Mouse (Mus musculus) forebrain, embryonic 15.5 days (tissue): ENCODE measurements around the gene Hdac1. TPM values are rescaled to one million over a fixed set of nuclear protein-coding genes. Genes with fewer than 3 reads are reported as not detected.
A peak's percentile ranks its signal among the peaks of the same experiment; 100 is the strongest.

Experiments
- ATAC-seq: fragments of 200-750 bp; cut with Nextera tagmentation; replicated peaks from 2 replicates; pipeline ENCODE4 v1.8.0; 2017; ENCODE audit warnings: mild to moderate bottlenecking, moderate TSS enrichment, moderate library complexity
- H3K27ac ChIP-seq: fragments of 300-500 bp; sonication (generic); replicated peaks from 2 replicates; pipeline ENCODE4 v1.5.1; 2015; ENCODE audit warnings: mild to moderate bottlenecking, inconsistent platforms
- H3K27me3 ChIP-seq: fragments of 300-500 bp; sonication (generic); 2 replicates; pipeline ENCODE4 v1.6.1; 2015; ENCODE audit warnings: inconsistent platforms
- H3K36me3 ChIP-seq: fragments of 300-500 bp; sonication (generic); 2 replicates; pipeline ENCODE4 v1.6.1; 2015; ENCODE audit warnings: mild to moderate bottlenecking, inconsistent platforms
- H3K4me1 ChIP-seq: fragments of 300-500 bp; sonication (generic); 2 replicates; pipeline ENCODE4 v1.6.1; 2015; ENCODE audit warnings: inconsistent platforms
- H3K4me2 ChIP-seq: fragments of 300-500 bp; sonication (generic); replicated peaks from 2 replicates; pipeline ENCODE4 v1.6.1; 2015; ENCODE audit warnings: mild to moderate bottlenecking, inconsistent platforms
- H3K4me3 ChIP-seq: fragments of 300-500 bp; sonication (generic); 2 replicates; pipeline ENCODE4 v1.5.1; 2015; ENCODE audit warnings: mild to moderate bottlenecking, inconsistent platforms
- H3K9ac ChIP-seq: fragments of 300-500 bp; sonication (generic); replicated peaks from 2 replicates; pipeline ENCODE4 v1.6.1; 2015; ENCODE audit warnings: mild to moderate bottlenecking, inconsistent platforms
- H3K9me3 ChIP-seq: fragments of 300-500 bp; sonication (generic); 2 replicates; pipeline ENCODE4 v1.6.1; 2016; ENCODE audit warnings: inconsistent platforms
- WGBS: fragments of 180-500 bp; shearing (Covaris S2); methylation state at CpG from one replicate; pipeline ENCODE4 v1.1.7; 2015; ENCODE audit warnings: mixed read lengths; 5-methylcytosine and 5-hydroxymethylcytosine counted together
- polyA plus RNA-seq: library from polyadenylated mRNA; unstranded; fragments of >200 nt; fragmentation: Nextera tagmentation; extraction: Ambion mirVana; gene quantifications from 2 replicates; pipeline ENCODE4 v1.2.1, GENCODE M21; 2015

Hdac1 gene
- 119 and 130 TPM in 2 replicates for polyA plus RNA-seq

- peak within 1 kb of the TSS; percentile 64 for H3K4me2 ChIP-seq
- H3K4me3 ChIP-seq = peak within 1 kb of the TSS; percentile 83
- ATAC-seq = peak; percentile 99
- no peaks in the 10 kb centered on the region for H3K9me3 ChIP-seq
- H3K4me1 ChIP-seq = peaks cover 15% of the 10 kb centered on the region
- 0% methylated on average over 40 of the region's 46 CpGs for WGBS
- peak within 1 kb of the TSS; percentile 77 for H3K27ac ChIP-seq
- 0 out of 2 replicates have a peak, but pooled peaks cover 2% of the 10 kb centered on the region for H3K36me3 ChIP-seq
- H3K9ac ChIP-seq = peak within 1 kb of the TSS; percentile 87
- no peaks in the 10 kb centered on the region for H3K27me3 ChIP-seq
These were observed at the start of gene Hdac1 for GRCm38 (mm10) chr4:129542592-129543141. TSS of gene Hdac1 (minus strand) at chr4:129542713.

DNA sequence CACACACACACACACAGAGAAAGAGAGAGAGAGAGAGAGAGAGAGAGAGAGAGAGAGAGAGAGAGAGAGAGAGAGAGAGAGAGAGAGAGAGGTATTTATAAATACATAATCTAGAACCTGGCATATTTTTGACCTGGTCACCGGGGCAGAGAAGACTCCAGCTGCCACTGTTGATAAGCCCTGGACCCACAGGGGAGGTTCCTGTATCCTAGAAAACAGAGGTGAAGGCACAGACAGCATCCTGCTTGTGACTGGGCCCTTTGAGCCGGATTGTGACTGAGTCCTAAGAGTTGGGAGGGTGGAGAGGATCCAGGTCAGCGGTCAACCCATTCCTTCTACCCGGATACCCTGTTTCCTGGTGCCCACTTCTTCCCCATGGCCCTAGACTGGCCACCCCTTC, 46.4 kb upstream of the Hdac1 start:
- Histone ChIP-seq H3K9ac (no peak overlapping the region), H3K9me3 (no peaks in the 10 kb centered on the region), H3K4me2 (no peak overlapping the region), H3K27ac (no peak overlapping the region), H3K4me1 (peaks cover 10% of the 10 kb centered on the region), H3K4me3 (no peak overlapping the region), H3K36me3 (peaks cover 37% of the 10 kb centered on the region), H3K27me3 (0 out of 2 replicates have a peak, but pooled peaks cover 2% of the 10 kb centered on the region)
- no peak for ATAC-seq
- 85% methylated on average over 4 of the region's 4 CpGs for WGBS

- Histone ChIP-seq H3K4me2 (no peak overlapping the region), H3K27ac (no peak overlapping the region)
These were observed 44.4 kb upstream of the Hdac1 start for GRCm38 (mm10) chr4:129586943-129587342.

DNA sequence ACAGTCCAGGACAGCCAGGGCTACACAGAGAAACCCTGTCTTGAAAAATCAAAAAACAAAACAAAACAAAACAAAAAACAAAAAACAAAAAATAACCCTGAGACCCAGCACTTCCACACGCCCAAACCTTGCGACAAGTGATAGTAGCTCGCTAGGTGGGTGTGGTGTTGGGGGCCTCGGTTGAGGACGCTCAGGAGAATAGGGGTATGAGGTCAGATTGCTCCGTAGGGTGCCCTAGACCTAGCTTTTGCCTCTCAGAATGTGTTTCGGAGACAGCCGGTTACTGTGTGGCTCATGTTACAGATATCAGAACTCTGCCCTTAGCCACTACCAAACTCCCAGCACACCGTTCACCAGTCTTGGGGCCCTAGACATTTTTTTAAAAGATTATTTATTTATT, 43.3 kb upstream of the Hdac1 start:
- Histone ChIP-seq H3K4me3 (no peak overlapping the region), H3K36me3 (peaks cover 9% of the 10 kb centered on the region), H3K27ac (no peak overlapping the region), H3K9me3 (no peaks in the 10 kb centered on the region), H3K27me3 (0 out of 2 replicates have a peak, but pooled peaks cover 2% of the 10 kb centered on the region), H3K4me2 (no peak overlapping the region), H3K9ac (no peak overlapping the region), H3K4me1 (peaks cover 10% of the 10 kb centered on the region)
- no peak for ATAC-seq
- 83% methylated on average over 9 of the region's 9 CpGs for WGBS

More at GRCm38 (mm10) chr4:129586943-129587342, 44.4 kb upstream of the Hdac1 start:
- H3K36me3 ChIP-seq = peaks cover 20% of the 10 kb centered on the region
- H3K4me3 ChIP-seq = no peak overlapping the region
- 21% methylated on average over 1 of the region's 1 CpGs for WGBS
- 0 out of 2 replicates have a peak, but pooled peaks cover 2% of the 10 kb centered on the region for H3K27me3 ChIP-seq
- ATAC-seq = no peak
- peaks cover 10% of the 10 kb centered on the region for H3K4me1 ChIP-seq
- H3K9ac ChIP-seq = no peak overlapping the region
- no peaks in the 10 kb centered on the region for H3K9me3 ChIP-seq

DNA sequence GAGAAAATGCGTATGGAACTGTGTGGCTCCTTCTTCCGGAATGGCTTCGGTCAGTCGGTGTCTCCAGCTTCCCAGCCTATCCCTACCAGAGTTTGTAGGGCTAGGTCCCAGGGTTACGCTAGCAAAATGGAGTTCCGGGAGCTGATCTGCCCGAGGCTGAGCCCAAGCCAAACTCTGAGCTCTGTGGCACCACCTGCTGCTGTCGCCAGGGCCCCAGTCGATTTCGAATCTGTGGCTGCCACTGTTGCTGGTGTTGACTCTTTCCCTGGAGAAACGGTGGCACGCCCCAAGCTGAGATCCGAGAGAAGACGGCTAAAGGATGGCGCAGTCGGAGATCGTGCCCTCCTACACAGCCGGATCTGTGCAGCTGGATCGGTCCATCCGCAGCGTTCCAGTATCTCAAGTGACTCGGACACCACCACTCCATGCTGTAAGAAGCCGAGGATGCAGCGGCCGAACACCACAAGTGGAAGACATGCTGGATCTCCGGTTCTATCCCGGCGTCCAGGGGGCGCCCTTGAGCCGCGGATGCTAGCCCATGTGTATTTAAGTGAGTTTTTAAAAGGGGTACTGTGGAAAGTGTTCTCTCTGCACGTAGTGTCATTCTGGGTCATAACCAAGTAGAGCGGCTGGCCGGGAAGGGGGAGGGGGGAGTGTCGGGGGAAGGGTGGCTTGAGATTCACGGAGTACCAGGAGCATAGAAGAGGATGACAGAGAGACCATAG, 42.5 kb upstream of the Hdac1 start:
- no peaks in the 10 kb centered on the region for H3K9me3 ChIP-seq
- 2% methylated on average over 36 of the region's 36 CpGs for WGBS
- H3K36me3 ChIP-seq = 0 out of 2 replicates have a peak, but pooled peaks cover 1% of the 10 kb centered on the region
- peak; percentile 57 for ATAC-seq
- 0 out of 2 replicates have a peak, but pooled peaks cover 2% of the 10 kb centered on the region for H3K27me3 ChIP-seq
- peaks cover 10% of the 10 kb centered on the region for H3K4me1 ChIP-seq
- H3K4me2 ChIP-seq = peak overlapping the region; percentile 48
- H3K27ac ChIP-seq = no peak overlapping the region
- peak overlapping the region; percentile 29; the same call in 1 of the 2 replicates for H3K9ac ChIP-seq
- H3K4me3 ChIP-seq = peak overlapping the region; percentile 37

DNA sequence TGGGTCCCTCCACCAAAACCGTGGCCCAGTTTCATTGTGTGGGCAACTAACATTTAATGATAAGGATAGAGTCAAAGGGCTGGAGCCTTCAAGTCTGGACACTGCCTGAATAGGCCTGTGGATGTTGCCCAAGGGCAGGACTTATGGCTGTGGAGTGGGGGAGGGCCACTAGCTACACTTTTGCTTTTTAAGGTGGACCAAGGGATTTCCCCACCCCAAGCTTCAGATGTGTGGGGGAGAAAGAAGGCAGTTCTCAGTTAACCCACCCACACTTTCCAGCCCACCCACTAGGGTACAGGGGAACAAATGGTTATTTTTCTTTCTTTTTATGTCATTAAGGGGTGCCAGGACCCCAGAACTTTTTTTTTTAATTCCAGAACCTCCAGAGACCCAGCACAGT, 41.9 kb upstream of the Hdac1 start:
- ATAC-seq = no peak
- Histone ChIP-seq H3K4me3 (peak overlapping the region; percentile 37), H3K27me3 (0 out of 2 replicates have a peak, but pooled peaks cover 2% of the 10 kb centered on the region), H3K36me3 (no peaks in the 10 kb centered on the region), H3K4me2 (peak overlapping the region; percentile 48; the same call in 1 of the 2 replicates), H3K4me1 (peaks cover 10% of the 10 kb centered on the region), H3K27ac (no peak overlapping the region), H3K9ac (no peak overlapping the region), H3K9me3 (no peaks in the 10 kb centered on the region)
- 82% methylated on average over 1 of the region's 1 CpGs for WGBS

- H3K27me3 ChIP-seq = 0 out of 2 replicates have a peak, but pooled peaks cover 2% of the 10 kb centered on the region
- no peak overlapping the region for H3K9ac ChIP-seq
- no peak overlapping the region for H3K4me3 ChIP-seq
- no peak overlapping the region for H3K4me2 ChIP-seq
- no peaks in the 10 kb centered on the region for H3K36me3 ChIP-seq
- WGBS = 79% methylated on average over 1 of the region's 1 CpGs
- H3K27ac ChIP-seq = no peak overlapping the region
- H3K4me1 ChIP-seq = peaks cover 10% of the 10 kb centered on the region
- ATAC-seq = no peak
- no peaks in the 10 kb centered on the region for H3K9me3 ChIP-seq
These were observed 39.7 kb upstream of the Hdac1 start for GRCm38 (mm10) chr4:129582251-129582650.

DNA sequence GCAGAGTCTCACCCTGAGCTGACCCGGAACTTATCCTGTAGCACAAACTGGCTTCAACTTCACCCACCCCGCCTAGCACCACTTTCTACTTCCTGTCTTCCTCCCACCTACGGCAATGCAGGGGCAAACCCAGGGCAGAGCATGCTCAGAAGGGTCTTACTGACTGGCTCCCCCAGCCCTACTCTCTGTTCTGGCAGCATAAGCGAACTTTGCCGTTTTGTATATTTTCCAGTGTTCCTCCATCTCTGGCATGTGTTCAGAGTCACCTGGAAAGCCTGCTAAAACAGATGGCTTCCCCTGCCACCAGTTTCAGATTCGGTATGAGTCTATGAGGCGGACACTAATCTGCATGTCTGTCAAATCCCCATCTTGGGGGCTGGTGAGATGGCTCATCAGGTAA, 37.8 kb upstream of the Hdac1 start:
- no peak overlapping the region for H3K9ac ChIP-seq
- no peak overlapping the region for H3K4me2 ChIP-seq
- H3K9me3 ChIP-seq = no peaks in the 10 kb centered on the region
- H3K4me3 ChIP-seq = no peak overlapping the region
- peaks cover 14% of the 10 kb centered on the region for H3K4me1 ChIP-seq
- no peak overlapping the region for H3K27ac ChIP-seq
- H3K36me3 ChIP-seq = no peaks in the 10 kb centered on the region
- no peak for ATAC-seq
- 0 out of 2 replicates have a peak, but pooled peaks cover 2% of the 10 kb centered on the region for H3K27me3 ChIP-seq
- 72% methylated on average over 7 of the region's 7 CpGs for WGBS

- Histone ChIP-seq H3K9ac (no peak within 1 kb of the TSS), H3K27ac (no peak within 1 kb of the TSS), H3K4me2 (no peak within 1 kb of the TSS), H3K27me3 (no peaks in the 10 kb centered on the region), H3K9me3 (no peaks in the 10 kb centered on the region), H3K36me3 (no peaks in the 10 kb centered on the region), H3K4me1 (peaks cover 5% of the 10 kb centered on the region; the same call in 1 of the 2 replicates), H3K4me3 (no peak within 1 kb of the TSS)
- 95% methylated on average over 5 of the region's 5 CpGs for WGBS
- no peak for ATAC-seq
These were observed 36.0 kb upstream of the Hdac1 start, which contains the start of gene Fam167b for GRCm38 (mm10) chr4:129578466-129578865. TSS of gene Fam167b (minus strand) at chr4:129578549.

GRCm38 (mm10) chr4:129577688-129578087, 35.2 kb upstream of the Hdac1 start:
- no peak overlapping the region for H3K4me3 ChIP-seq
- H3K9me3 ChIP-seq = no peaks in the 10 kb centered on the region
- no peak overlapping the region for H3K27ac ChIP-seq
- H3K36me3 ChIP-seq = no peaks in the 10 kb centered on the region
- 81% methylated on average over 7 of the region's 7 CpGs for WGBS
- H3K4me1 ChIP-seq = peaks cover 5% of the 10 kb centered on the region; the same call in 1 of the 2 replicates
- no peaks in the 10 kb centered on the region for H3K27me3 ChIP-seq
- ATAC-seq = no peak
- no peak overlapping the region for H3K9ac ChIP-seq
- H3K4me2 ChIP-seq = no peak overlapping the region

- no peak for ATAC-seq
- H3K27me3 ChIP-seq = no peaks in the 10 kb centered on the region
- no peak overlapping the region for H3K4me3 ChIP-seq
- peaks cover 5% of the 10 kb centered on the region; the same call in 1 of the 2 replicates for H3K4me1 ChIP-seq
- H3K9me3 ChIP-seq = no peaks in the 10 kb centered on the region
- 30% methylated on average over 21 of the region's 21 CpGs for WGBS
- no peak overlapping the region; the same call in 1 of the 2 replicates for H3K4me2 ChIP-seq
- no peaks in the 10 kb centered on the region for H3K36me3 ChIP-seq
- H3K27ac ChIP-seq = no peak overlapping the region
- H3K9ac ChIP-seq = no peak overlapping the region
These were observed 34.5 kb upstream of the Hdac1 start for GRCm38 (mm10) chr4:129576863-129577491.
